Mouse (Mus musculus) myocyte (in vitro differentiated cells): Measurements from ENCODE around the gene Morn3. TPM values are rescaled to one million over a fixed set of nuclear protein-coding genes. Genes with fewer than 3 reads are reported as not detected.
A peak's percentile ranks its signal among the peaks of the same experiment; 100 is the strongest.

ENCODE experiments used
- H3K27me3 ChIP-seq: one replicate; pipeline ENCODE4 v1.6.1; 2011; ENCODE audit not compliant: control insufficient read depth, insufficient read depth, insufficient read length
- H3K36me3 ChIP-seq: one replicate; pipeline ENCODE4 v1.6.1; 2011; ENCODE audit not compliant: control insufficient read depth, insufficient read depth
- H3K4me2 ChIP-seq: one replicate; pipeline ENCODE4 v1.6.1; 2011; ENCODE audit warnings: low read depth, control low read depth
- H3K4me3 ChIP-seq: one replicate; pipeline ENCODE4 v1.5.1; 2011; ENCODE audit warnings: mild to moderate bottlenecking, control low read depth, moderate library complexity
- H3K79me2 ChIP-seq: one replicate; pipeline ENCODE4 v1.6.1; 2011; ENCODE audit not compliant: control insufficient read depth, insufficient read depth
- H3ac ChIP-seq: one replicate; pipeline ENCODE4 v1.6.1; 2011; ENCODE audit not compliant: control insufficient read depth, insufficient read length
- CEBPB ChIP-seq: IDR thresholded peaks from 2 replicates; pipeline ENCODE4 v1.6.1; 2011; ENCODE audit warnings: mild to moderate bottlenecking, moderate library complexity; ENCODE audit not compliant: poor library complexity, insufficient read depth, severe bottlenecking
- E2F4 ChIP-seq: IDR thresholded peaks from one replicate; pipeline ENCODE4 v1.6.1; 2011; ENCODE audit warnings: mild to moderate bottlenecking, control low read depth, moderate library complexity; ENCODE audit not compliant: insufficient read depth
- MAX ChIP-seq: IDR thresholded peaks from one replicate; pipeline ENCODE4 v1.6.1; 2011; ENCODE audit warnings: low read depth, mild to moderate bottlenecking, control low read depth
- MYOD1 ChIP-seq, 3 experiments: IDR thresholded peaks; one replicate each; pipeline ENCODE4 v1.6.1; 2011; ENCODE audit warnings: control low read depth in 2 of 3, low read depth in 2 of 3, mild to moderate bottlenecking in 2 of 3, moderate library complexity in 1 of 3; ENCODE audit not compliant: insufficient read length in 2 of 3, control insufficient read depth in 1 of 3
- MYOG ChIP-seq, 3 experiments: IDR thresholded peaks; one replicate each; pipeline ENCODE4 v1.6.1; 2011; ENCODE audit warnings: control low read depth in 2 of 3, low read depth in 2 of 3, mild to moderate bottlenecking in 2 of 3; ENCODE audit not compliant: insufficient read length in 2 of 3, control insufficient read depth in 1 of 3, insufficient read depth in 1 of 3
- POLR2A ChIP-seq: IDR thresholded peaks from one replicate; pipeline ENCODE4 v1.6.1; 2011; ENCODE audit warnings: low read depth, mild to moderate bottlenecking, control low read depth, moderate library complexity; ENCODE audit not compliant: insufficient read length
- POLR2AphosphoS2 ChIP-seq: IDR thresholded peaks from one replicate; pipeline ENCODE4 v1.6.1; 2011; ENCODE audit warnings: low read depth, control low read depth; ENCODE audit not compliant: insufficient read length
- REST ChIP-seq: IDR thresholded peaks from one replicate; pipeline ENCODE4 v1.6.1; 2011; ENCODE audit warnings: mild to moderate bottlenecking, control low read depth, moderate library complexity; ENCODE audit not compliant: insufficient read depth, insufficient read length
- SRF ChIP-seq: IDR thresholded peaks from one replicate; pipeline ENCODE4 v1.6.1; 2011; ENCODE audit warnings: low read depth; ENCODE audit not compliant: control insufficient read depth, insufficient read length
- TCF12 ChIP-seq: IDR thresholded peaks from one replicate; pipeline ENCODE4 v1.6.1; 2011; ENCODE audit warnings: mild to moderate bottlenecking, control low read depth; ENCODE audit not compliant: poor library complexity, insufficient read depth, severe bottlenecking
- TCF3 ChIP-seq: IDR thresholded peaks from one replicate; pipeline ENCODE4 v1.6.1; 2011; ENCODE audit warnings: low read depth, control low read depth; ENCODE audit not compliant: insufficient read length
- USF1 ChIP-seq: IDR thresholded peaks from one replicate; pipeline ENCODE4 v1.6.1; 2011; ENCODE audit warnings: low read depth, mild to moderate bottlenecking, control low read depth, moderate library complexity
- polyA plus RNA-seq: library from polyadenylated mRNA; unstranded; fragments of >200 nt; fragmentation: generic; extraction: Trizol; gene quantifications from one replicate; pipeline ENCODE4 v1.2.1, GENCODE M21; 2012; ENCODE audit warnings: missing spikeins

Gene Morn3
- polyA plus RNA-seq, 1 experiment = not detected

DNA sequence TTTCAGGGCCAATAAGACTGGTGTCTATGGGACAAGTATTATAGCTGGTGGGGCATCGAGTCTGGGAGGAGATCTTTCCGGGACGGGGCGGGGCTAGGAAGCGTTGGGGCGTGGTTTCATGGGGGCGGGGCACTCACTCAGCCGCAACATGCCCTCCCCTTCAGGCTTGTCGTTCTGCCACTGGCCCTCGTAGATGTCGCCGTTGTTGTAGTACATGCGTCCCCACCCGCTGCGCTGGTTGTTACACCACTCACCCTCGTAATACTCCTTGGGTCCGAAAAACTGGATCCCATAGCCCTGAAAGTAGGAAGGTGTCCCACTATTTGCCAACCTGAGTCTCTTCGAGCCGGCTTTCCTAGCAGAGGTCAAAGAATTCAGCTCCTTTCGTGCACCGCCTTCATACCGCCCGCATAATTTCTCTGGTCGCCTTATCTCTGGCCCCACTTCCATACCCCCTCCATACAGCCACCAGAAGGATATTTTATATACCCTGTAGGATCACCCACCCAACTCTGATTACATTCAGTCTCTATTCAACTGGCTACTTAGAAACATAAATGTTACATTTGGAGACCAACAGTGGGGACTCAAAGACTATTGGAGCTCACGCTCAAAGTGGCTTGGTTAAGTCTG lies 7.6 kb downstream of the Morn3 start:
- Histone ChIP-seq H3K4me3 (no peak overlapping the region), H3K36me3 (no peaks in the 10 kb centered on the region), H3K4me2 (peak overlapping the region; percentile 49), H3ac (no peak overlapping the region), H3K79me2 (no peaks in the 10 kb centered on the region), H3K27me3 (no peaks in the 10 kb centered on the region)
- no peak for TF ChIP-seq MYOD1 (IDR thresholded peaks at IDR 0.05; ENCODE audit: control insufficient read depth in 1 of 3, insufficient read length in 2 of 3, low read depth in 2 of 3)
- no peak for TF ChIP-seq CEBPB
- TF ChIP-seq MAX = no peak
- TF ChIP-seq E2F4 = no peak
- no peak for TF ChIP-seq MYOG (IDR thresholded peaks at IDR 0.05; ENCODE audit: control insufficient read depth in 1 of 3, insufficient read depth in 1 of 3, insufficient read length in 2 of 3, low read depth in 2 of 3)
- no peak for TF ChIP-seq REST
- no peak for TF ChIP-seq TCF3
- peak; percentile 47 for TF ChIP-seq POLR2A
- TF ChIP-seq SRF = no peak

DNA sequence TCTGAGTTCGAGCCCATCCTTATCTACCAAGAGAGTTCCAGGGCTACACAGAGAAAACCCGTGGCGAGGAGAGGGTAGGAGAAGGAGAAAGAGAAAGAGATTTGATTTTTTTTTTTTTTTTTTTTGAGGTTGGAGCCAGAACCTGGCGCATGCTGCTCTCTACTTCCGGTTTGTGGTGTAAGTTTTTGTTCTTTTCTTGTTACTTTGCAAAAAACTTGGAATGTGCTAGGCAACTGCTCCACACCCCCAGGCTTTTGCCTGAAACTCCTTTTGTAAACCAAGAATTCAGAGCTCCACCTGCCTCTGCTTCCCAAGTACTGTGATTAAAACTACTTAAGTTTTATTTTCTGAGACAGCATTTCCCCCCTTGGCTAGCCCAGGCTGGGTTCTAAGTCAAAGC lies 8.7 kb downstream of the Morn3 start:
- Histone ChIP-seq H3K4me3 (no peak overlapping the region), H3ac (no peak overlapping the region), H3K79me2 (no peaks in the 10 kb centered on the region), H3K27me3 (no peaks in the 10 kb centered on the region), H3K4me2 (no peak overlapping the region), H3K36me3 (no peaks in the 10 kb centered on the region)
- TF ChIP-seq MYOD1 (IDR thresholded peaks at IDR 0.05; ENCODE audit: control insufficient read depth in 1 of 3, insufficient read length in 2 of 3, low read depth in 2 of 3) (no peak), USF1 (no peak), SRF (no peak), REST (no peak), MAX (no peak)

DNA sequence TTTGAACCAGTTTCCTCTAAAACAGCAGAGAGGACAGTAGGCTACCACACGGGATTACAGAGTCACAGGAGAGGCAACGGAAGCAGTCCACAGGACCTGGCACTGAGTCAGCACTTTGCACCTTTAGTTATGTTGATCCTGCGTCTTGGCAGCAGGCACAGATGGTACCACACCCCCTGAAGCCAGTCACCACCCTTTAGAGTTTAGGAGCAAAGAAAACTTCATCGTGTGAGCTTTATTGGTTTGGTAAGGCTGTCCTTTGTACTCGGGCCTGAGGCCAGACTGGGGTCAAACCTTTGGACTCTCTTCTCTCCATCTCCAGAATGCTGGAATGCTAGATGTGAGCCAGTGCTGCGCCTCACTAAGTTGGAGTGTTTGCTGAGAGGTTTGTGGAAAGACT lies 11.3 kb downstream of the Morn3 start:
- no peak overlapping the region for H3K4me3 ChIP-seq
- TF ChIP-seq MAX (no peak), POLR2A (no peak), USF1 (no peak), REST (no peak), MYOD1 (IDR thresholded peaks at IDR 0.05; ENCODE audit: control insufficient read depth in 1 of 3, insufficient read length in 2 of 3, low read depth in 2 of 3) (no peak), MYOG (IDR thresholded peaks at IDR 0.05; ENCODE audit: control insufficient read depth in 1 of 3, insufficient read depth in 1 of 3, insufficient read length in 2 of 3, low read depth in 2 of 3) (no peak), POLR2AphosphoS2 (no peak), TCF3 (no peak), SRF (no peak), CEBPB (no peak), TCF12 (no peak), E2F4 (no peak)
- no peak overlapping the region for H3K4me2 ChIP-seq
- H3ac ChIP-seq = no peak overlapping the region
- H3K27me3 ChIP-seq = no peaks in the 10 kb centered on the region
- no peaks in the 10 kb centered on the region for H3K79me2 ChIP-seq
- no peaks in the 10 kb centered on the region for H3K36me3 ChIP-seq

DNA sequence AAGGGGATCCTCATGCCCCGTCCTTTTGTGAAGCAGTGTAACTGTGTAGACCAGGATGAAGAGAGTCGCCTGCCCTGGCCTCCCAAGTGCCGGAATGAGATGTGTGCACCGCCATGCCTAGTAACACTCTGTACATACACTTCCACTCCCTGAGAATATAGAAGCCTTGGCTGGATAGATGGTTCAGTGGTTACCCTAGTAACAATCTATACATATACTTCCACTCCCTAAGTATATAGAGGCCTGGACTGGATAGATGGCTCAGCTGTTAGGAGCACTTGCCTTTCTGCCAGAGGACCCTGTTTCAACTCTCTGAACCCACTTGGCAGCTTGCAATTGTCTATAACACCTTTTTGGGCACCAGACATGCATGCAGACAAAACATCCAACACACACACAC lies 11.7 kb downstream of the Morn3 start:
- H3K36me3 ChIP-seq = no peaks in the 10 kb centered on the region
- TF ChIP-seq E2F4 (no peak), REST (no peak), MAX (no peak), TCF3 (no peak), USF1 (no peak), SRF (no peak), POLR2A (no peak), MYOD1 (IDR thresholded peaks at IDR 0.05; ENCODE audit: control insufficient read depth in 1 of 3, insufficient read length in 2 of 3, low read depth in 2 of 3) (no peak), CEBPB (no peak), MYOG (IDR thresholded peaks at IDR 0.05; ENCODE audit: control insufficient read depth in 1 of 3, insufficient read depth in 1 of 3, insufficient read length in 2 of 3, low read depth in 2 of 3) (no peak)
- no peak overlapping the region for H3K4me2 ChIP-seq
- H3K27me3 ChIP-seq = no peaks in the 10 kb centered on the region
- no peak overlapping the region for H3K4me3 ChIP-seq
- no peaks in the 10 kb centered on the region for H3K79me2 ChIP-seq
- no peak overlapping the region for H3ac ChIP-seq

DNA sequence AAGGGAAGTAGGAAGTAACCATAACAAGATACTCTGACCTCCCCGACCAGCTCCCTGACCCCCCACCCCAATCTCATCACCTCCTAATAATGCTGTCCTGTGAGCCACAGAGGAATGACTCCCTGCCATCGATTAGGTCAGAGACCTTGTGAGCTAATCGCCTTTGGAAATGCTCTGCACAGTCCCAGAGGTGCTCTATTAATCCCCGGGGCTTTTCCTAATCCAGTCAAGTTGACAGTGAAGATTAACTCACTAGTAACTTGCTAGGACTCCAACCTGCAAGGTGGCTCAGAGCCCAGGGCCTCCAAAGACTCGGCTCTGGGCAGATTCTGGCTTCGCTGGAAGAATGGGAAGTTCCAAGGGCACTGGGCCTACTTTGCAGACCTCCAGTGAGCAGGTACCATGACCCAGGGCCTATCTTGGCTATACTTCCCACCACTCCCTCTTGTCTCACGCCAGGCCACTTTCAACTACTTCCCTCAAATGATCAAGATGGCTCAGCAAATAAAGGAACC lies 13.1 kb downstream of the Morn3 start:
- H3K79me2 ChIP-seq = no peaks in the 10 kb centered on the region
- TF ChIP-seq TCF12 (no peak), E2F4 (no peak), TCF3 (no peak), MYOG (IDR thresholded peaks at IDR 0.05; ENCODE audit: control insufficient read depth in 1 of 3, insufficient read depth in 1 of 3, insufficient read length in 2 of 3, low read depth in 2 of 3) (no peak), POLR2A (no peak), POLR2AphosphoS2 (no peak), USF1 (no peak), MAX (no peak), SRF (no peak), MYOD1 (IDR thresholded peaks at IDR 0.05; ENCODE audit: control insufficient read depth in 1 of 3, insufficient read length in 2 of 3, low read depth in 2 of 3) (no peak), CEBPB (no peak), REST (no peak)
- H3K36me3 ChIP-seq = peaks cover 7% of the 10 kb centered on the region
- no peak overlapping the region for H3K4me3 ChIP-seq
- H3ac ChIP-seq = no peak overlapping the region
- no peak overlapping the region for H3K4me2 ChIP-seq
- H3K27me3 ChIP-seq = no peaks in the 10 kb centered on the region
